Mouse (Mus musculus): ENCODE data around the gene Fam205a3. TPM values are rescaled to one million over a fixed set of nuclear protein-coding genes. Genes with fewer than 3 reads are reported as not detected.

Gene Fam205a3
- polyA plus RNA-seq (2017; shearing (Covaris generic)): not detected

DNA sequence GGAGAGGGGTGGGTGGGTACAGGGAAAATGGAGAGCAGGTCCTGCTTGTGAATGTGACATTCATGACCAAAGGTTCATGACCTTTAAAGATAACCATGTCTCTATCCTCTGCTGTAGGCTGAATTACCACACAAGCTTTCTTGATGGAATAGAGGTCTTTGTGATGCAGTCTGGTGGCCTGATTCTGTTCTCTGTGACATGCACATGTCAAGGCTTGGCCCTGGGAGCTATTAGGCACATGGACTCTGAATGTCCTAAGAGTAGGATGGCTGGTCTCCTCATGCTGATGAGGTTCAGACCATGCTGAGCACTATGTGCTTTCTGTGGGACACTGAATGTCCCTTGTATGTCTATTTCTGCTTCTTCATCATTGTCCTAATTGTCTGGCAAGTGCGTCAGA lies at the start of gene Fam205a3:
TSS of gene Fam205a3 (plus strand) at position 301 of the 400 bp plus-strand sequence.

DNA sequence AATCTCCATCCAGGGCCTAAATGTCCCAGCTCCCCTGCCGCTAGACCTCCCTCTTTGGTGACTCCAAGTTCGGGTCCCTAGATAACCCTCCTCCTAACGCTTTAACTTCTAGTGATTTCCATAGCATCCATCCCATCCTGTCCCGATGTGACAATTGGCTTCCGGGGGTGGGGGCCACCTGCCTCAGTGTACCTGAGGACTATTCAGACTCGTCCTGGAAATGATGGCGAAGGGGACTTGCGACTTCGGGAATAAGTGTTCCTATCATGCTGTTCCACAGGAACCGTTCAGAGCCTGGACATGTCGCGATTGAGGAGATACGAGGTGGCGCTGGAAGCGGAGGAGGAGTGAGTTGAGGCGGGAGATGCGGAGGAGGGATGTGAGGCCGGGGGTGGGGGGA lies 24.2 kb upstream of the Fam205a3 start, which contains the start of gene Gm21953:
TSS of gene Gm21953 (plus strand) at position 301 of the 400 bp plus-strand sequence.

Other genes with a start within 250 kb of the Fam205a3 start
- gene Gm3893, start 227.1 kb upstream of the Fam205a3 start, polyA plus RNA-seq (2017; shearing (Covaris generic)): not detected
- 1 to 10 TPM in 1 of 2 experiments, not detected in 1; 4.1 TPM for gene Gm13304, start 203.5 kb upstream of the Fam205a3 start, polyA plus RNA-seq (2017; shearing (Covaris generic))
- not detected for gene Gm13306, start 164.9 kb upstream of the Fam205a3 start, polyA plus RNA-seq (2017; shearing (Covaris generic))
- not detected for gene Gm13305, start 149.7 kb upstream of the Fam205a3 start, polyA plus RNA-seq (2017; shearing (Covaris generic))
- gene Gm10600, start 77.7 kb upstream of the Fam205a3 start, polyA plus RNA-seq (2017; shearing (Covaris generic)): under 1 TPM in 1 of 2 experiments, not detected in 1; 0.33 TPM
- gene Ccl21b, start 62.6 kb upstream of the Fam205a3 start, polyA plus RNA-seq (2017; shearing (Covaris generic)): not detected
- not detected for gene Gm21953, start 24.1 kb upstream of the Fam205a3 start, polyA plus RNA-seq (2017; shearing (Covaris generic))
- gene Gm21586, start 121.0 kb downstream of the Fam205a3 start, polyA plus RNA-seq (2017; shearing (Covaris generic)): not detected
- gene Gm2163, start 148.4 kb downstream of the Fam205a3 start, polyA plus RNA-seq (2017; shearing (Covaris generic)): not detected
- not detected for gene Fam205a2, start 209.8 kb downstream of the Fam205a3 start, polyA plus RNA-seq (2017; shearing (Covaris generic))